Mouse (Mus musculus) embryonic facial prominence, embryonic 13.5 days (tissue): ENCODE data around the gene Son. TPM values are rescaled to one million over a fixed set of nuclear protein-coding genes. Genes with fewer than 3 reads are reported as not detected.
"Not testable (repeated sequence)": the region's sequence is repeated elsewhere in the genome, so short reads cannot be mapped to it uniquely, and the experiment has no call there.

Experiments used
- ATAC-seq: fragments of 200-750 bp; cut with Nextera tagmentation; 2 replicates; pipeline ENCODE4 v1.8.0; 2017; ENCODE audit warnings: low read depth; ENCODE audit not compliant: insufficient number of reproducible peaks, insufficient read depth, low FRiP score, low TSS enrichment
- H3K27ac ChIP-seq: fragments of 300-500 bp; sonication (generic); 2 replicates; pipeline ENCODE4 v1.5.1; 2015; ENCODE audit warnings: moderate library complexity, mild to moderate bottlenecking, inconsistent platforms
- H3K27me3 ChIP-seq: fragments of 300-500 bp; sonication (generic); 2 replicates; pipeline ENCODE4 v1.6.1; 2015; ENCODE audit warnings: mild to moderate bottlenecking, inconsistent platforms
- H3K36me3 ChIP-seq: fragments of 300-500 bp; sonication (generic); 2 replicates; pipeline ENCODE4 v1.6.1; 2015; ENCODE audit warnings: mild to moderate bottlenecking, inconsistent platforms
- H3K4me1 ChIP-seq: fragments of 300-500 bp; sonication (generic); 2 replicates; pipeline ENCODE4 v1.6.1; 2015; ENCODE audit warnings: inconsistent platforms
- H3K4me2 ChIP-seq: fragments of 300-500 bp; sonication (generic); 2 replicates; pipeline ENCODE4 v1.6.1; 2015; ENCODE audit warnings: moderate library complexity, mild to moderate bottlenecking, inconsistent platforms
- H3K4me3 ChIP-seq: fragments of 300-500 bp; sonication (generic); 2 replicates; pipeline ENCODE4 v1.5.1; 2015; ENCODE audit warnings: mild to moderate bottlenecking, inconsistent platforms
- H3K9ac ChIP-seq: fragments of 300-500 bp; sonication (generic); 2 replicates; pipeline ENCODE4 v1.6.1; 2015; ENCODE audit warnings: mild to moderate bottlenecking, inconsistent platforms
- H3K9me3 ChIP-seq: fragments of 300-500 bp; sonication (generic); 2 replicates; pipeline ENCODE4 v1.6.1; 2016; ENCODE audit warnings: inconsistent platforms
- WGBS: fragments of 180-500 bp; shearing (Covaris S2); methylation state at CpG from one replicate; pipeline ENCODE4 v1.1.7; 2015; ENCODE audit warnings: mixed read lengths; 5-methylcytosine and 5-hydroxymethylcytosine counted together
- polyA plus RNA-seq: library from polyadenylated mRNA; unstranded; fragments of >200 nt; fragmentation: Nextera tagmentation; extraction: Ambion mirVana; gene quantifications from 2 replicates; pipeline ENCODE4 v1.2.1, GENCODE M21; 2015

Gene Son
- polyA plus RNA-seq, 1 experiment from 2014 or later = 164 TPM

DNA sequence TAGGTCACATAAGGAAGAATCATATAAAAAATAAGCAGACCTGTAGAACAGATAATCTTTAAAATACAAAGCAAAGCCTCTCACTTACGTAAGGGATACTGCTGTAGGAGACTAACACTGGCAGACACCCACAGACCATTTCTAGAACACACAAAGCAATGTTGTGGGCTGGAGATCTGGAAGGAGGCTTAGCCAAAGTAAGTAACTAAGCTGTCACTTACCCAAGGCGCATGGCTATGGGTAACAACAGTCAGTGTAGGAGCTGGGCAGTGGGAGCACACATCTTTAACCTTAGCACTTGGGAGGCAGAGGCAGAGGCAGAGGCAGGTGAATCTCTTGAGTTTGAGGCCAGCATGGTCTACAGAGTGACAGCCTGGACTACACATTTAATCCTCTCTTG, 7.7 kb upstream of the Son start:
- ATAC-seq = no peak
- no peak overlapping the region for H3K4me2 ChIP-seq
- no peak overlapping the region for H3K9ac ChIP-seq
- H3K36me3 ChIP-seq = peaks cover 82% of the 10 kb centered on the region
- H3K9me3 ChIP-seq = no peaks in the 10 kb centered on the region
- no peaks in the 10 kb centered on the region for H3K27me3 ChIP-seq
- H3K4me1 ChIP-seq = peaks cover under 1% of the 10 kb centered on the region; the same call in 1 of the 2 replicates
- WGBS = 97% methylated on average over 2 of the region's 2 CpGs
- no peak overlapping the region for H3K27ac ChIP-seq
- H3K4me3 ChIP-seq = no peak overlapping the region

DNA sequence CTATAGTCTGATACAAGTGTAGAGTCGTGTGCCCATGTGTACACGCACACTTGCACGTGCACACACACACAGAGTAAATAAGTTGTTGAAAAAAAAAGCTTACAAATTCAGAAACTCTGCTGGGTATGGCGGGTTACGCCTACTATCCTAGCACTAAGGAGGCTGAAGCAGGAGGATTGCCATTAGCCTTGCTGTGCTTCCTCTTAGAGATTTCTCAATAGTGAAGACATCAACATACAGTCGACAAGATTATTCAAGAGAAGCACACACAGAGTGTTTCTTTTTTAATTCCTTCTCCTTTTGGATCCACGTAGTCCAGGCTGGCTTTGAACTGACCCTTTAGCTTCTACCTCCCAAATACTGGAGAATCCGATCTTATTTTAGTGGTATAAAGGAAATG, 7.1 kb upstream of the Son start:
- no peak overlapping the region for H3K27ac ChIP-seq
- peaks cover 4% of the 10 kb centered on the region; the same call in 1 of the 2 replicates for H3K4me1 ChIP-seq
- H3K4me3 ChIP-seq = no peak overlapping the region
- H3K9me3 ChIP-seq = no peaks in the 10 kb centered on the region
- WGBS = 94% methylated on average over 8 of the region's 8 CpGs
- H3K27me3 ChIP-seq = no peaks in the 10 kb centered on the region
- peaks cover 78% of the 10 kb centered on the region for H3K36me3 ChIP-seq
- H3K4me2 ChIP-seq = no peak overlapping the region
- no peak for ATAC-seq
- H3K9ac ChIP-seq = no peak overlapping the region

DNA sequence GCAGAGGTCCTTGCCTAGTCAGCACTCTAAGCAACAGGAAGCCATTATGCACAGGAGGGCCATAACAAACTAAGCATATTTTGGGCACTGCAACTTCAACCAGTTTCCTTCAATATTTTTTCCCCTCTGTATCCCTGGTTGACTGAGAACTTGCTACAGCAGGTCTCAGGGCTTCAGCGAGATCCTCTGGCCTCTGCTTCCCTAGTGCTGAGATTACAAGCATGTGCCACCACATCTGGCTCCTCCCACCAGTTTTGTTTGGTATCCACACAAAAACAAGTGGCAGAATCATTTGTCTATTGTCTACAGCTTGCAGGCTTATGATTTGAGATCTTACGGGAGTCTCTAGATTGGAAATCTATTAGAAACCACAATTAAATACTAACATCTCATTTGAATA, 2.4 kb upstream of the Son start:
- ATAC-seq = no peak
- Histone ChIP-seq H3K27me3 (no peaks in the 10 kb centered on the region), H3K36me3 (peaks cover 31% of the 10 kb centered on the region), H3K9me3 (no peaks in the 10 kb centered on the region), H3K4me1 (peaks cover 8% of the 10 kb centered on the region), H3K9ac (no peak overlapping the region), H3K4me3 (no peak overlapping the region), H3K4me2 (no peak overlapping the region), H3K27ac (no peak overlapping the region)
- 83% methylated on average over 2 of the region's 2 CpGs for WGBS

DNA sequence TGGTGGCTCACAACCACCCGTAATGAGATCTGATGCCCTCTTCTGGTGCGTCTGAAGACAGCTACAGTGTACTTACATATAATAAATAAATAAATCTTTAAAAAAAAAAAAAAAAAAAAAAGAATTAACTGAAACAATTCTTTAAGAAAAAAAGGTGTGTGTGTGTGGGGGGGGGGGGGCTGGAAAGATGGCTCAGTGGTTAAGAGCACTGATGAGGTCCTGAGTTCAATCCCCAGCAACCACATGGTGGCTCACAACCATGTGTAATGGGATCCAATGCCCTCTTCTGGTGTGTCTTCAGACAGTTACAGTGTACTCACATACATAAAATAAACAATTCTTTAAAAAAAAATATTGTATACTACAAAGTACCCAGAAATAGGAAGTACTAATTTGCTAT, 1.9 kb upstream of the Son start:
- H3K4me1 ChIP-seq, H3K9ac ChIP-seq, ATAC-seq, H3K27me3 ChIP-seq, H3K27ac ChIP-seq, H3K9me3 ChIP-seq, H3K4me3 ChIP-seq: not testable (repeated sequence)
- WGBS = 50% methylated on average over 1 of the region's 2 CpGs
- Histone ChIP-seq H3K4me2 (peak overlapping the region; percentile 88), H3K36me3 (peaks cover 26% of the 10 kb centered on the region)

DNA sequence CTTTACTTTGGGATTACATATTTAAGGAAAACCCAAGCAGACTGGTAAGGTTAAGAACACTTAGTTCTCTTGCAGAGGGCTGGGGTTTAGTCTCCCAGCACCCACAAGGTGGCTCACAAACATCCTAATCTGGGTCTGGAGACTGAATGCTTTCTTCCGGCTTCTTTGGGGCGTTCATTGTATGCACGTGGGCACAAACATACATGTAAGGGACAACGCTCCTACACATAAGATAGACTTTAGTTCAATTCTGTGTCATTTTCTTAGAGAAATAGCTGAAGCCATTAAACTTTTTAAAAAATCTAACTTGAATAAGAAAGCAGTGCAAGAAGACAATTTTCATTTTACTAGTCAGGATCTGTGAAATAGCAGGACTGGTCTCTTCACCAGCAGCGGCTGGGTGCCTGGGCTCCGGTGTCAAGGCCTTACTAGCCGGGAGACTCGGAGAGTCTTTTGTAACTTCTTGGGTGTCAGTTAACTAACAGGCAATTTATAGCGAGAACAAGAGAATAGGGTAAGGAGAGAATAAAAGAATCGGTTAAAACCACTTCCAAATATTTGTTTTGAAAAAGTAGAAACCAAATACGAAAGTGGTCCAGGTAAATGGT, 1.2 kb upstream of the Son start:
- WGBS = 2% methylated on average over 11 of the region's 11 CpGs
- Histone ChIP-seq H3K9ac (peak overlapping the region; percentile 93), H3K4me2 (peak overlapping the region; percentile 88), H3K9me3 (no peaks in the 10 kb centered on the region), H3K4me1 (peaks cover 12% of the 10 kb centered on the region), H3K4me3 (peak overlapping the region; percentile 79), H3K27ac (peak overlapping the region; percentile 98), H3K27me3 (no peaks in the 10 kb centered on the region), H3K36me3 (peaks cover 23% of the 10 kb centered on the region)
- no peak for ATAC-seq

DNA sequence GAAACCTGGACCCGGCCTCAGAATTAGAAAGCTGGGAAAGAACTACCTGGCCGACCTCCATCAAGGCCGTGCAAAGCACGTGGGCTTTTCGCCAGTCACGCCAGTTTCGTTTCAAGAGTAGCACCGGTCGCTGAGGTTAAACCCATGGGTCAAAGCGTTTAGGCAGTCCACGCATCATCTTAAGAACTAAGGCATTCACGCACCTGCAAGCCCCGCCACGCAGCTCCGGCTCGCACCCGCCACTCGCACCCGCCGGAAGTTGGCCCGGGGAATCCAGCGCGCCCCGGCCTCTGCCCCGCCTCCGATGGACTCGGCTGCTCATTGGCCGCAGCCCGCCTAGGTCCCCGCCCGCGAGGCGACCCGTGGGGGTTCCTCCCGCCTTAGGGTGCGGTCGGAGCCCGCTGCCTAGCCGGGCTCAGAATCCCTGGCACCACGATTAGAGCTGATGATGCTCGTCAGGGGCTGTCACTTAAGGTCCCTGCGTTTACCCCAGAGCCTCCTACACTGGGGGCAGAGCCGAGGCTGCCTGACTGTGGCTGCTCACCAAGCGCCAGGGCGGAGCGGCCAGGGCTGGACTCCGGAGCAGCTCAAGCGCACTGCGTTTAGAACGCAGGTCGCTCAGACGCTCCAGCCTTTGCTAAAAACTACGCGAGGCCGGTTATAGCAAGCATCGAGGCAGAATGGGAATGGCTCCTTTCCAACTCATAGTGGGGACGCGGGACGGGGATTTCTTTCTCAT, 456 bp upstream of the Son start, which contains the start of gene Gart:
Gene Gart, minus strand, starts transcription at position 272 of the 739 bp plus-strand sequence.
- H3K9me3 ChIP-seq = no peaks in the 10 kb centered on the region
- peak; percentile 88 for ATAC-seq
- peak within 1 kb of the TSS; percentile 98 for H3K27ac ChIP-seq
- peak within 1 kb of the TSS; percentile 79 for H3K4me3 ChIP-seq
- no peaks in the 10 kb centered on the region for H3K27me3 ChIP-seq
- peaks cover 20% of the 10 kb centered on the region for H3K36me3 ChIP-seq
- H3K4me2 ChIP-seq = peak within 1 kb of the TSS; percentile 88
- H3K4me1 ChIP-seq = peaks cover 12% of the 10 kb centered on the region
- H3K9ac ChIP-seq = peak within 1 kb of the TSS; percentile 93
- under 1% methylated on average over 59 of the region's 59 CpGs for WGBS

DNA sequence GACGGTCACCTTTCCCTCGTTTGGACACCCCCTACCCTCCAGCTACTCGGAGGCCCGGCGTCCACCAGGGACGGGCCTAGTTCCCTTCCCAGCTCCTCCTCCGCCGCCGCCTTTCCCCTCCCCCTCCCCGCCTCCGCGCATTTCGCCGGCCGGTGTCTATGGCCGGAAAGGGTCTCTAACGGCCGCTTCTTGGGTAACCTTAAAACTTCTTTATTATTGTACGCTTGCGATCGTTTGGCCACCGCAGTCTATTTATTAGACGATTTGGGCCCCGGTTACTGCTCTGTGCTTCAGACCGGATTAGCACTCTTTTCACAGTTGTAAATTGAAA, 879 bp downstream of the Son start:
- Histone ChIP-seq H3K27me3 (no peaks in the 10 kb centered on the region), H3K4me1 (peaks cover 18% of the 10 kb centered on the region), H3K9ac (peak overlapping the region; percentile 93), H3K4me2 (peak overlapping the region; percentile 70), H3K9me3 (no peaks in the 10 kb centered on the region), H3K27ac (peak overlapping the region; percentile 98), H3K36me3 (peaks cover 18% of the 10 kb centered on the region), H3K4me3 (peak overlapping the region; percentile 79)
- WGBS = under 1% methylated on average over 25 of the region's 25 CpGs
- ATAC-seq = 0 out of 2 replicates have a peak, but pooled peaks have one; percentile 44

DNA sequence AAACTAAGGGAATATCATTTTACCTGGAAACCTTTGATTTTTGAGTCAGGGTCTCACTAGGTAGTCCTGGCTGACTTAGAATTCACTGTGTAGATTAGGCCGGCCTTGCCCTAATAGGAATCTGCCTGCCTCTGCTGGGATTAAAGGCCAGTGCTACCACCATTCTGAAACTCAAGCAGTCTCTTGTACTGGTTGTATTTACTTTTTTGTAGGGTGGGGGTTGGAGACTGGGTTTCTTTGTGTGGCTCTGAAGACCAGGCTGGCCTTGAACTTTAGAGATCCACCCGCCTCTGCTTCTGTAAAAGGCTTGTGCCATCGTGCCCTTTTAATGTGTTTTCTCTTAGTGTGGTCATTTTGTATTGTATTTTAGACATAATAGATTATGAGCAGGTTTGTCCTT, 1.9 kb downstream of the Son start:
- 65% methylated on average over 3 of the region's 3 CpGs for WGBS
- Histone ChIP-seq H3K4me3 (peak overlapping the region; percentile 79), H3K36me3 (peaks cover 26% of the 10 kb centered on the region), H3K9ac (peak overlapping the region; percentile 62), H3K27me3 (no peaks in the 10 kb centered on the region), H3K4me1 (peaks cover 18% of the 10 kb centered on the region), H3K9me3 (no peaks in the 10 kb centered on the region), H3K27ac (no peak overlapping the region), H3K4me2 (peak overlapping the region; percentile 70)
- no peak for ATAC-seq

DNA sequence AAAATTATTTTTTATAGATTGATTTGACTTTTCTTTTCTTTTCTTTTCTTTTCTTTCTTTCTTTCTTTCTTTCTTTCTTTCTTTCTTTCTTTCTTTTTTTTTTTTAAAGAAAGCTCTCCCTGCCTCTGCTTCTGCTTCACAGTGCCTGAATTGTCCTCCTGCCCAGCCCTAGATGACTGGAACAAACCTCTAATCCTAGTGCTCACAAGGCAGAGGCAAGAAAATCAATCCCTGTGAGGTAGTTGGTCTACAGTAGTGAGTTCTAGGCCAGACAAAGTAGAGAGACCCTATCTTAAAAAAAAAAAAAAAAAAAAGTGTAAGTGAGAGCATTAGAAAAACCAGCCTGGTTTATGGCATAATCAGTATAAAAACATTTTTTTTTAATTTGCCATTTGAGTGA, 2.5 kb downstream of the Son start:
- H3K4me2 ChIP-seq = peak overlapping the region; percentile 33

DNA sequence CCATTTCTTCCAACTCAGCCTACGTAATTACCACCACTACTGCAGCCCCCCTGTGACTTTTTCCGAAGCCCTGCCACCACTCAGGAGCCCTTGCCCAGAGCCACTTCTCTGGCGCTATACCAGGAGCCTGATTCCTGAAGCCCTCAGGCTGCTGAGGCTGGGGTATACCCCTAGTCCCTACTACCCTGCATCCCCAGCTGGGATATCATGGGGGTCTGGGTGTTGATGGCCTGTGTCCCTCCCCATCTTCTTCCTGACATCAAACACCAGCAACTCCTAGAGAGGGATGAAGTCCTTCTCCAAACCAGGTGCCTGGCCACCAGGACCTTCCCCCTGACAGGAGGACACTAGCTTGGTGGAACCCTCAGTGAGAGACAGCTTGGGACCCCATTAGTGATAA, 4.9 kb downstream of the Son start:
- Histone ChIP-seq H3K4me3 (no peak overlapping the region), H3K27me3 (no peaks in the 10 kb centered on the region), H3K9ac (no peak overlapping the region), H3K4me1 (peaks cover 14% of the 10 kb centered on the region), H3K9me3 (no peaks in the 10 kb centered on the region), H3K36me3 (peaks cover 54% of the 10 kb centered on the region), H3K4me2 (no peak overlapping the region), H3K27ac (no peak overlapping the region)
- no peak for ATAC-seq
- 86% methylated on average over 3 of the region's 3 CpGs for WGBS

More for the DNA sequence above, 2.5 kb downstream of the Son start:
- no peaks in the 10 kb centered on the region for H3K27me3 ChIP-seq
- H3K27ac ChIP-seq = no peak overlapping the region
- H3K36me3 ChIP-seq = peaks cover 30% of the 10 kb centered on the region
- no peak for ATAC-seq
- H3K4me3 ChIP-seq = no peak overlapping the region
- H3K9ac ChIP-seq = no peak overlapping the region
- peaks cover 16% of the 10 kb centered on the region for H3K4me1 ChIP-seq
- H3K9me3 ChIP-seq = no peaks in the 10 kb centered on the region

DNA sequence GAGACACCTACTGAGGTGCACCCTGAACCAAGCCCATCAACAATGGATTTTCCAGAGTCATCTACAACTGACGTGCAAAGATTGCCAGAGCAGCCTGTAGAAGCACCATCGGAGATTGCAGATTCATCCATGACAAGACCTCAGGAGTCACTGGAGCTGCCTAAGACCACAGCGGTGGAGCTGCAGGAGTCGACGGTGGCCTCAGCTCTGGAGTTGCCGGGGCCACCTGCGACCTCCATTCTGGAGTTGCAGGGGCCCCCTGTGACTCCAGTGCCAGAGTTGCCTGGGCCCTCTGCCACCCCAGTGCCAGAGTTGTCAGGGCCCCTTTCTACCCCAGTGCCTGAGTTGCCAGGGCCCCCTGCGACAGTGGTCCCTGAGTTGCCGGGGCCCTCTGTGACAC, 8.0 kb downstream of the Son start:
- Histone ChIP-seq H3K27me3 (no peaks in the 10 kb centered on the region), H3K4me2 (no peak overlapping the region), H3K4me3 (no peak overlapping the region), H3K4me1 (peaks cover 10% of the 10 kb centered on the region; the same call in 1 of the 2 replicates), H3K9ac (no peak overlapping the region), H3K36me3 (peaks cover 85% of the 10 kb centered on the region), H3K9me3 (no peaks in the 10 kb centered on the region; the same call in 1 of the 2 replicates), H3K27ac (no peak overlapping the region)
- 97% methylated on average over 9 of the region's 9 CpGs for WGBS
- ATAC-seq = no peak

DNA sequence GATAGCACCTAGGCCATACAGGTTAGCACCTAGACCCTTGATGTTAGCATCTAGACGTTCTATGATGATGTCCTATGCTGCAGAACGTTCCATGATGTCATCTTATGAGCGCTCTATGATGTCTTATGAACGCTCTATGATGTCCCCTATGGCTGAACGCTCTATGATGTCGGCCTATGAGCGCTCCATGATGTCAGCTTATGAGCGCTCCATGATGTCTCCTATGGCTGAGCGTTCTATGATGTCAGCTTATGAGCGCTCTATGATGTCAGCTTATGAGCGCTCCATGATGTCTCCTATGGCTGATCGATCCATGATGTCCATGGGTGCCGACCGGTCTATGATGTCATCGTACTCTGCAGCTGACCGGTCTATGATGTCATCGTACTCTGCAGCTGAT, 10.0 kb downstream of the Son start:
- Histone ChIP-seq H3K4me2 (no peak overlapping the region), H3K4me3 (no peak overlapping the region), H3K27ac (no peak overlapping the region), H3K9ac (no peak overlapping the region), H3K4me1 (0 out of 2 replicates have a peak, but pooled peaks cover 6% of the 10 kb centered on the region), H3K36me3 (peaks cover 90% of the 10 kb centered on the region), H3K27me3 (no peaks in the 10 kb centered on the region), H3K9me3 (no peaks in the 10 kb centered on the region; the same call in 1 of the 2 replicates)
- WGBS = 97% methylated on average over 17 of the region's 17 CpGs
- 0 out of 2 replicates have a peak, but pooled peaks have one; percentile 43 for ATAC-seq
